Comparison of ENCODE assay signal across 8 mouse cellular contexts in genomic region chr11:93887080-93887447, GRCm38 (mm10). TPM values are rescaled to one million over a fixed set of nuclear protein-coding genes. Genes with fewer than 3 reads are reported as not detected.
DNase-seq lines count a peak whose midpoint lies in the region; ATAC-seq lines count a peak whose summit lies in the region.

No protein-coding gene starts in this region.

- no peaks in the 10 kb centered on the region for H3K27me3 ChIP-seq in hindbrain, embryonic 12.5 days

- H3K4me2 ChIP-seq in hindbrain, embryonic 12.5 days (replicated peaks) = peak overlapping the region; percentile 92

- no peaks in the 10 kb centered on the region for H3K9me3 ChIP-seq in hindbrain, embryonic 12.5 days (replicated peaks)

- peaks cover 32% of the 10 kb centered on the region for H3K4me1 ChIP-seq in hindbrain, embryonic 12.5 days

- peak overlapping the region; percentile 98 for H3K4me3 ChIP-seq in hindbrain, embryonic 12.5 days

- H3K9ac ChIP-seq in hindbrain, embryonic 12.5 days = peak overlapping the region; percentile 94

- peaks cover 5% of the 10 kb centered on the region; the same call in 1 of the 2 replicates for H3K36me3 ChIP-seq in hindbrain, embryonic 12.5 days

- peak; percentile 13 for DNase-seq in cerebellum, adult 8-10 months
- DNase-seq in cerebellum, adult 18-20 months = no peak
- DNase-seq in right cerebral cortex, adult 18-20 months = peak; percentile 8
- DNase-seq in right cerebral cortex, postnatal 4 days = no peak
- peak; percentile 6 for DNase-seq in lung, postnatal 25 days (ENCODE audit: low spot score)
- peak; percentile 14 for DNase-seq in testis, postnatal 14 days (ENCODE audit: low spot score)
- DNase-seq in urinary bladder, adult 2 months (ENCODE audit: low spot score) = no peak

- no peak overlapping the region for H3K27ac ChIP-seq in hindbrain, embryonic 12.5 days

- 7% methylated on average over 4 of the region's 4 CpGs for WGBS in hindbrain, embryonic 12.5 days

- ATAC-seq in hindbrain, embryonic 12.5 days (ENCODE audit: low FRiP score) = no peak

RNA-seq across cellular contexts. Expression of gene Mbtd1, which starts 1.4 kb away (rescaled TPM):
- 50.1 and 54.0 TPM in 2 replicates for polyA plus RNA-seq in hindbrain, embryonic 12.5 days (2016; fragmentation: Nextera tagmentation; extraction: Ambion mirVana)
- polyA plus RNA-seq in urinary bladder, adult 2 months (2012; rRNA removed) = 17.9 and 18.4 TPM in 2 replicates

RNA-seq across cellular contexts. Expression of gene Utp18, which starts 1.5 kb away (rescaled TPM):
- polyA plus RNA-seq in hindbrain, embryonic 12.5 days (2016; fragmentation: Nextera tagmentation; extraction: Ambion mirVana) = 40.5 and 42.6 TPM in 2 replicates
- polyA plus RNA-seq in urinary bladder, adult 2 months (2012; rRNA removed) = 15.2 and 17.8 TPM in 2 replicates

Comparison
In these comparisons a context has a peak if more than half of its experiments do, and no peak if none do; other contexts are left out.
1. DNase-seq: peak in cerebellum, adult 8-10 months (single experiment), right cerebral cortex, adult 18-20 months (single experiment), lung, postnatal 25 days (single experiment) and testis, postnatal 14 days (single experiment); none in cerebellum, adult 18-20 months (0 of 2), right cerebral cortex, postnatal 4 days (single experiment) and urinary bladder, adult 2 months (single experiment).